Mouse (Mus musculus): ENCODE data around the gene Cdca7l. TPM values are rescaled to one million over a fixed set of nuclear protein-coding genes. Genes with fewer than 3 reads are reported as not detected.

Gene Cdca7l
- polyA plus RNA-seq (2017; shearing (Covaris generic)): 57.3 TPM

GRCm38 (mm10) chr12:117803989-117804388 lies at the start of gene Cdca7l:
Gene Cdca7l, plus strand, starts transcription at chr12:117804289.

Data from activated CD4-positive, CD25-positive, alpha-beta regulatory T cell, adult 9 weeks (primary cell).